Mouse (Mus musculus): ENCODE results near the gene Gm17606. TPM values are rescaled to one million over a fixed set of nuclear protein-coding genes. Genes with fewer than 3 reads are reported as not detected.

Gm17606 gene
- total and polyA plus RNA-seq, 3 experiments = 2.5 TPM; not detected in 2

- Histone ChIP-seq H3K36me3 (replicated peaks in 1 of 2; ENCODE audit: control insufficient read depth in 1 of 2, insufficient read depth in 1 of 2, low read length in 1 of 2) (peaks cover 52 to 70% of the 10 kb centered on the region in 2 experiments), H3K4me1 (ENCODE audit: control insufficient read depth in 1 of 2, insufficient read depth in 2 of 2) (peaks cover 14 to 45% of the 10 kb centered on the region in 2 experiments), H3K4me2 (ENCODE audit: insufficient read depth, low read depth, poor library complexity, severe bottlenecking) (no peak overlapping the region; the same call in 1 of the 2 replicates), H3K27ac (ENCODE audit: insufficient read depth, low read depth) (peak overlapping the region; percentile 25; the same call in 1 of the 2 replicates), H3K4me3 (replicated peaks in 1 of 3; ENCODE audit: low read depth in 2 of 3, low read length in 2 of 3, poor library complexity in 1 of 3) (peak overlapping the region; percentile 70 to 72 (median 71)), H3K79me2 (replicated peaks; ENCODE audit: control insufficient read depth, extremely low read depth, insufficient read depth, poor library complexity, severe bottlenecking) (peaks cover 45% of the 10 kb centered on the region), H3K9me3 (replicated peaks; ENCODE audit: low read length) (no peaks in the 10 kb centered on the region), H3K27me3 (replicated peaks) (no peaks in the 10 kb centered on the region), H3K9ac (ENCODE audit: insufficient read depth, low read depth) (peak overlapping the region; percentile 97)
- in situ Hi-C loops (cut with MboI; ENCODE audit: low pct_ligation_motif_present, low pct_unique_long_range_greater_than_20kb, low sequenced_read_pairs) (loop anchor here (5.0 kb wide), 1 partner anchor 49 kb away; no protein-coding TSS in a partner anchor), dilution Hi-C loops (cut with MboI; ENCODE audit: extremely low pct_ligation_motif_present, extremely low pct_unique_long_range_greater_than_20kb, low sequenced_read_pairs) (no loop called here)
- TF ChIP-seq PAX5 (IDR thresholded peaks at IDR 0.05; ENCODE audit: low read length) = no peak
- peak; percentile 65; the same call in 1 of the 2 replicates for TF ChIP-seq TBP (conservative IDR thresholded peaks at IDR 0.05; ENCODE audit: low read depth, low read length)
- peak; percentile 82 for TF ChIP-seq NELFE (IDR thresholded peaks at IDR 0.05; ENCODE audit: low read depth, low read length)
- TF ChIP-seq MAZ (IDR thresholded peaks at IDR 0.05; ENCODE audit: low read depth, low read length) = peak; percentile 85
- peak; percentile 90 for TF ChIP-seq POLR2A (IDR thresholded peaks at IDR 0.05; ENCODE audit: low read depth, low read length)
- no peak for TF ChIP-seq GABPA (IDR thresholded peaks at IDR 0.05; ENCODE audit: insufficient replicate concordance, low read depth, low read length)
- peak; percentile 61; the same call in 1 of the 2 replicates for TF ChIP-seq ZMIZ1 (IDR thresholded peaks at IDR 0.05; ENCODE audit: low read depth, low read length)
- no peak for TF ChIP-seq ZNF384 (IDR thresholded peaks at IDR 0.05; ENCODE audit: low read depth, low read length)
- peak; percentile 54 for TF ChIP-seq NRF1 (IDR thresholded peaks at IDR 0.05; ENCODE audit: low read depth, low read length)
- TF ChIP-seq CTCF (conservative IDR thresholded peaks at IDR 0.05 in 1 of 2, IDR thresholded peaks at IDR 0.05 in 1 of 2; ENCODE audit: low read depth in 2 of 2, low read length in 2 of 2) = no peak
- TF ChIP-seq CHD1 (IDR thresholded peaks at IDR 0.05; ENCODE audit: low read depth, low read length) = no peak
- 0 out of 2 replicates have a peak, but pooled peaks have one; percentile 23 for TF ChIP-seq ELF1 (IDR thresholded peaks at IDR 0.05; ENCODE audit: low read depth, low read length)
- TF ChIP-seq CHD2 (IDR thresholded peaks at IDR 0.05; ENCODE audit: low read length) = 0 out of 2 replicates have a peak, but pooled peaks have one; percentile 36
- TF ChIP-seq ZKSCAN1 (IDR thresholded peaks at IDR 0.05; ENCODE audit: borderline replicate concordance, low read depth, low read length) = no peak
- TF ChIP-seq HCFC1 (IDR thresholded peaks at IDR 0.05; ENCODE audit: low read depth, low read length) = peak; percentile 73
- TF ChIP-seq POLR2AphosphoS2 (IDR thresholded peaks at IDR 0.05; ENCODE audit: low read depth, low read length) = peak; percentile 85; the same call in 1 of the 2 replicates
- TF ChIP-seq TCF12 (IDR thresholded peaks at IDR 0.05; ENCODE audit: low read depth, low read length) = peak; percentile 90
- no peak for TF ChIP-seq SIN3A (IDR thresholded peaks at IDR 0.05; ENCODE audit: low read length)
- no peak for TF ChIP-seq USF1 (IDR thresholded peaks at IDR 0.05; ENCODE audit: low read depth, low read length)
- DNase-seq (ENCODE audit: extremely low read depth) = peak; percentile 89
Observed at GRCm38 (mm10) chr14:54653496-54653895, 12.7 kb downstream of the Gm17606 start.

GRCm38 (mm10) chr14:54660009-54660408 is 19.3 kb downstream of the Gm17606 start:
- H3K4me3 ChIP-seq (replicated peaks in 1 of 3; ENCODE audit: low read depth in 2 of 3, low read length in 2 of 3, poor library complexity in 1 of 3) = no peak overlapping the region
- TF ChIP-seq CHD2 (IDR thresholded peaks at IDR 0.05; ENCODE audit: low read length) (no peak), UBTF (IDR thresholded peaks at IDR 0.05; ENCODE audit: low read depth, low read length) (no peak), SIN3A (IDR thresholded peaks at IDR 0.05; ENCODE audit: low read length) (no peak), IRF4 (IDR thresholded peaks at IDR 0.05; ENCODE audit: low read depth, low read length) (no peak), CHD1 (IDR thresholded peaks at IDR 0.05; ENCODE audit: low read depth, low read length) (no peak), NRF1 (IDR thresholded peaks at IDR 0.05; ENCODE audit: low read depth, low read length) (no peak), HCFC1 (IDR thresholded peaks at IDR 0.05; ENCODE audit: low read depth, low read length) (no peak), CTCF (conservative IDR thresholded peaks at IDR 0.05 in 1 of 2, IDR thresholded peaks at IDR 0.05 in 1 of 2; ENCODE audit: low read depth in 2 of 2, low read length in 2 of 2) (no peak), TBP (conservative IDR thresholded peaks at IDR 0.05; ENCODE audit: low read depth, low read length) (no peak), MAX (IDR thresholded peaks at IDR 0.05; ENCODE audit: low read length) (no peak), USF2 (conservative IDR thresholded peaks at IDR 0.05; ENCODE audit: low read depth, low read length) (no peak), RAD21 (IDR thresholded peaks at IDR 0.05; ENCODE audit: low read depth, low read length) (no peak), PAX5 (IDR thresholded peaks at IDR 0.05; ENCODE audit: low read length) (no peak), GABPA (IDR thresholded peaks at IDR 0.05; ENCODE audit: insufficient replicate concordance, low read depth, low read length) (no peak), POLR2A (IDR thresholded peaks at IDR 0.05; ENCODE audit: low read depth, low read length) (no peak), SMC3 (IDR thresholded peaks at IDR 0.05; ENCODE audit: low read depth, low read length) (no peak), ZC3H11A (IDR thresholded peaks at IDR 0.05; ENCODE audit: low read depth, low read length) (no peak)
- peaks cover 72 to 95% of the 10 kb centered on the region in 2 experiments for H3K36me3 ChIP-seq (replicated peaks in 1 of 2; ENCODE audit: control insufficient read depth in 1 of 2, insufficient read depth in 1 of 2, low read length in 1 of 2)
- H3K4me2 ChIP-seq (ENCODE audit: insufficient read depth, low read depth, poor library complexity, severe bottlenecking) = no peak overlapping the region
- dilution Hi-C loops (cut with MboI; ENCODE audit: extremely low pct_ligation_motif_present, extremely low pct_unique_long_range_greater_than_20kb, low sequenced_read_pairs) = no loop called here
- no peak overlapping the region for H3K27ac ChIP-seq (ENCODE audit: insufficient read depth, low read depth)
- H3K9ac ChIP-seq (ENCODE audit: insufficient read depth, low read depth) = no peak overlapping the region
- H3K79me2 ChIP-seq (replicated peaks; ENCODE audit: control insufficient read depth, extremely low read depth, insufficient read depth, poor library complexity, severe bottlenecking) = no peaks in the 10 kb centered on the region
- in situ Hi-C loops (cut with MboI; ENCODE audit: low pct_ligation_motif_present, low pct_unique_long_range_greater_than_20kb, low sequenced_read_pairs) = no loop called here
- H3K27me3 ChIP-seq (replicated peaks) = no peaks in the 10 kb centered on the region
- H3K4me1 ChIP-seq (ENCODE audit: control insufficient read depth in 1 of 2, insufficient read depth in 2 of 2) = no peaks in the 10 kb centered on the region
- H3K9me3 ChIP-seq (replicated peaks; ENCODE audit: low read length) = no peaks in the 10 kb centered on the region
- DNase-seq (ENCODE audit: extremely low read depth) = no peak

All from CH12.LX (cell line).